Mouse (Mus musculus) lung, embryonic 14.5 days (tissue): ENCODE results near the gene Amy2a1. TPM values are rescaled to one million over a fixed set of nuclear protein-coding genes. Genes with fewer than 3 reads are reported as not detected.
"Not testable (repeated sequence)": the region's sequence is repeated elsewhere in the genome, so short reads cannot be mapped to it uniquely, and the experiment has no call there.

Source experiments
- ATAC-seq: fragments of 200-750 bp; cut with Nextera tagmentation; 2 replicates; pipeline ENCODE4 v1.8.0; 2017; ENCODE audit warnings: mild to moderate bottlenecking, moderate TSS enrichment, moderate library complexity; ENCODE audit not compliant: insufficient read depth
- DNase-seq: peaks from one replicate; pipeline ENCODE4 v3.0.0-alpha.2; 2015
- H3K27ac ChIP-seq: fragments of 300-500 bp; sonication (generic); 2 replicates; pipeline ENCODE4 v1.5.1; 2014; ENCODE audit warnings: low read depth, mild to moderate bottlenecking, moderate library complexity
- H3K27me3 ChIP-seq: fragments of 300-500 bp; sonication (generic); 2 replicates; pipeline ENCODE4 v1.6.1; 2014; ENCODE audit warnings: low read length, control low read depth; ENCODE audit not compliant: insufficient read depth
- H3K36me3 ChIP-seq: fragments of 300-500 bp; sonication (generic); 2 replicates; pipeline ENCODE4 v1.6.1; 2014; ENCODE audit warnings: control low read depth; ENCODE audit not compliant: insufficient read depth
- H3K4me1 ChIP-seq: fragments of 300-500 bp; sonication (generic); 2 replicates; pipeline ENCODE4 v1.6.1; 2014; ENCODE audit warnings: antibody characterized with exemption, control low read depth; ENCODE audit not compliant: insufficient read depth
- H3K4me2 ChIP-seq: fragments of 300-500 bp; sonication (generic); 2 replicates; pipeline ENCODE4 v1.6.1; 2014; ENCODE audit warnings: mild to moderate bottlenecking
- H3K4me3 ChIP-seq: fragments of 300-500 bp; sonication (generic); 2 replicates; pipeline ENCODE4 v1.5.1; 2014; ENCODE audit warnings: low read depth, low read length
- H3K9ac ChIP-seq: fragments of 300-500 bp; sonication (generic); 2 replicates; pipeline ENCODE4 v1.6.1; 2014
- H3K9me3 ChIP-seq: fragments of 300-500 bp; sonication (generic); 2 replicates; pipeline ENCODE4 v1.6.1; 2016; ENCODE audit warnings: low read depth, low read length, control low read depth
- CTCF ChIP-seq: IDR thresholded peaks from 2 replicates; pipeline ENCODE4 v1.5.1; 2016; ENCODE audit warnings: antibody characterized with exemption, low read depth
- WGBS: fragments of 180-500 bp; shearing (Covaris S2); extraction: QIAGEN DNeasy Blood & Tissue Kit; methylation state at CpG from one replicate; pipeline ENCODE4 v1.1.7; 2014; 5-methylcytosine and 5-hydroxymethylcytosine counted together
- polyA plus RNA-seq: library from polyadenylated mRNA; unstranded; fragments of >200 nt; fragmentation: Nextera tagmentation; extraction: Ambion mirVana; gene quantifications from 2 replicates; pipeline ENCODE4 v1.2.1, GENCODE M21; 2014

Gene Amy2a1
- polyA plus RNA-seq, result not detected in 2 replicates

DNA sequence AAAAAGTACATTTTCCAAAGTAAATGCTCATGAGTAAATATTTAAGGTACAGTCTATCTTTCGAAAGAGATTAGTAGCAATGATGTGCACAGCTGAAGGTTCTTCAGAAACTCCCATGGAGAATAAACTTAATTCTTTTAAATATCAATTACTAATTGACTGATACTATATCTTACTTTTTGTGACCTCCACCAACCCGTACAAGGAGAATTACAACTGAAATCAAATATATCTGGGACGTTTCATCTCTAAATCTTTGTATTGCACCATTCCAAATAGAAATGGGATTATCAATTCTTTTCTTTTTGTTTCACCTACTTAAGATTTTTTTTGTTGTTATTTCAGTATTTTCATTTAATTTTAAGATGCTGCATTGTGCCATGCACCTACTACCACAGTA lies at the start of gene Amy2a1:
Amy2a1 (minus strand) TSS at position 101 of the 400 bp plus-strand sequence.
- WGBS, result 72% methylated on average over 2 of the region's 3 CpGs
- DNase-seq, H3K4me1 ChIP-seq, H3K9me3 ChIP-seq, ATAC-seq, H3K27ac ChIP-seq, H3K4me3 ChIP-seq, H3K9ac ChIP-seq, H3K27me3 ChIP-seq, H3K36me3 ChIP-seq, H3K4me2 ChIP-seq: not testable (repeated sequence)

DNA sequence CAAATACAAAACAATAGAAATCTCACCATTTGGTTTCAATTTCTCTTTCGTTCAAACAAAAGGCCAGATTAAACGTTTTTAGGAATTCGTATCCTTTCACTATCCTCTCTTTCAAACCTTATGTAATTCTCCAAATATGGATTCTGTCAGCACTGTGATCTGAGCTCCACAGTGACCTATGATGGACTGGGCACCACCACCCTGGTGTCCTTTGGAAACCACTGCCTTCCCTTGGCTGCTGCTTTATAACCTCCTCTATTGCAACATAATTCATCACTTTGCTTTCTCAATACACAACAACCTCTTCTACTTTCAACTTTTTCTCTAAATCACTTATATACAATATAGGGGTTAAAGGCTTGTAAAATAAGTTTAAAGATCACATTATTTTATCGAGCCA lies 42.4 kb upstream of the Amy2a1 start:
- WGBS, result 66% methylated on average over 4 of the region's 4 CpGs
- H3K36me3 ChIP-seq, result no peaks in the 10 kb centered on the region

DNA sequence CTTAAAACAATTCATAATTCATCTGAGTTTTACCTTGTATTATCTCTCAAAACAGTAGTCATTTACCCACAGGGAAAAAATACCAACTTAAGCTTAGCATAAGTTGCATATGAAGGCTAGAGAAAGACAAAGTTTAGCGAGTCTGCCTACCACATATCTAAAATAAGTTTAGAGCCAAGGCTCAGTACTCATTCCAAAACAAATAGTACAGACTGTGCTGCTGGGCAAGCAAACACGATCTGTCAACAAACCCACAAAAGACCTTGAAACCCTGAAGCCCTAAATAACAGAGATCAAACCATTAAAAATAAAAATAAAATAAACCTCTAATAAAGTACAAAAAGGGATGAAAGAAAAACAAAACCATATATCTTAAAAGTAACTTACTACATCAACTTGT lies 41.9 kb upstream of the Amy2a1 start:
- Histone ChIP-seq H3K9ac (no peak overlapping the region), H3K4me3 (no peak overlapping the region), H3K27ac (no peak overlapping the region), H3K4me1 (no peaks in the 10 kb centered on the region), H3K9me3 (no peaks in the 10 kb centered on the region), H3K27me3 (no peaks in the 10 kb centered on the region), H3K36me3 (no peaks in the 10 kb centered on the region), H3K4me2 (no peak overlapping the region)
- TF ChIP-seq CTCF, result no peak
- WGBS, result 60% methylated on average over 2 of the region's 2 CpGs
- ATAC-seq (no peak), DNase-seq (no peak)

More for the DNA sequence above, 42.4 kb upstream of the Amy2a1 start:
- ATAC-seq, result no peak
- H3K4me3 ChIP-seq, result no peak overlapping the region
- H3K9ac ChIP-seq, result no peak overlapping the region
- TF ChIP-seq CTCF, result no peak
- H3K27ac ChIP-seq, result no peak overlapping the region
- H3K27me3 ChIP-seq, result no peaks in the 10 kb centered on the region
- no peaks in the 10 kb centered on the region for H3K4me1 ChIP-seq
- DNase-seq, result no peak
- H3K4me2 ChIP-seq, result no peak overlapping the region
- no peaks in the 10 kb centered on the region for H3K9me3 ChIP-seq

DNA sequence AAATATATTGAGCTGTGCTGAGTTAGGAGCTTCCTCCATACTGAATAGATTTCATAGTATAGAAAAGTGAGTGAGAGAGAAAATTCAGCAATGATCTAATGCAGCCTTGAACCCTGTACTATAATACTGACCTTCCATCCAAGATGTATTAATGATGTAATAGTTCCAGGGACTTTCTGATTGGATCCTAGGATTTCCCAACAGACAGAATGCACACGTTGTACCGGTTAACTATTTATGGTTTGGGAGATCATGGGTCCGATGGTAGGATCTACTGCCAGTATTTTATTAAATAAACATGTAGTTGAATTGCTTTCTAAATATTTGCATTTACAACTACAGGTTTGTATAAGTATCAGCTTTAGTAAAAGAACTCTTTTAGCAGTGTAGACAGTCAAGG lies 39.9 kb upstream of the Amy2a1 start:
- Histone ChIP-seq H3K4me1 (no peaks in the 10 kb centered on the region), H3K4me3 (no peak overlapping the region), H3K9ac (no peak overlapping the region), H3K27ac (no peak overlapping the region), H3K4me2 (no peak overlapping the region), H3K9me3 (no peaks in the 10 kb centered on the region), H3K36me3 (no peaks in the 10 kb centered on the region), H3K27me3 (no peaks in the 10 kb centered on the region)
- ATAC-seq, result no peak
- no peak for TF ChIP-seq CTCF
- 62% methylated on average over 3 of the region's 3 CpGs for WGBS
- DNase-seq, result no peak

DNA sequence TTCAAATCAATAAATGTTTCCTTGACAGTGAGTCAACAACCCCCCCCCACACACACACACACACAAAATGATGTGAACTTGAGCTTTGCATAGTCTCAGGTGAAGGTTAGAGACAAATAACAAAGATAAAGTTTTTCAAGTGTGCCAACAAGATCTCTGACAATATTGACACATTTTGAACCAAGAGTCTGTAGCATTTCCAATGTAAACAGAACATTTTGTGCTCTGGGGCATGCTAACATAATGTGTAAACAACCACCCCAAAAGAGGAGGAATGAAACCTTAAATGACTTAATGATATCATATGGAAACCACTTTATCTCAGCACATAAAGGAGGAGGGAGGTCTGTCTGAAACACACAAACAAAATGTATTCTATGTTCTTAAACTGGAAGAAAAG lies 7.5 kb upstream of the Amy2a1 start:
- Histone ChIP-seq H3K36me3 (no peaks in the 10 kb centered on the region), H3K9ac (no peak overlapping the region), H3K27ac (no peak overlapping the region), H3K9me3 (no peaks in the 10 kb centered on the region), H3K4me3 (no peak overlapping the region), H3K4me1 (no peaks in the 10 kb centered on the region), H3K4me2 (no peak overlapping the region), H3K27me3 (no peaks in the 10 kb centered on the region)
- no peak; the same call in 1 of the 2 replicates for ATAC-seq
- DNase-seq, result no peak
- no peak for TF ChIP-seq CTCF

Other genes with a start within 250 kb of the Amy2a1 start
- not detected in 2 replicates for gene Amy2a4, start 241.0 kb downstream of the Amy2a1 start, polyA plus RNA-seq
- gene Amy2a3, start 208.4 kb downstream of the Amy2a1 start, polyA plus RNA-seq, result not detected in 2 replicates
- gene Amy2a2, start 175.8 kb downstream of the Amy2a1 start, polyA plus RNA-seq, result not detected in 2 replicates
- gene Amy1, start 74.3 kb upstream of the Amy2a1 start, polyA plus RNA-seq, result 0.64 and 1.0 TPM in 2 replicates
- 35.6 and 37.9 TPM in 2 replicates for gene Rnpc3, start 97.7 kb upstream of the Amy2a1 start, polyA plus RNA-seq